Mouse (Mus musculus): Measurements from ENCODE around the gene Klhl5. TPM values are rescaled to one million over a fixed set of nuclear protein-coding genes. Genes with fewer than 3 reads are reported as not detected.

Klhl5 gene
- polyA plus RNA-seq, 1 experiment = 12.0 TPM

DNA sequence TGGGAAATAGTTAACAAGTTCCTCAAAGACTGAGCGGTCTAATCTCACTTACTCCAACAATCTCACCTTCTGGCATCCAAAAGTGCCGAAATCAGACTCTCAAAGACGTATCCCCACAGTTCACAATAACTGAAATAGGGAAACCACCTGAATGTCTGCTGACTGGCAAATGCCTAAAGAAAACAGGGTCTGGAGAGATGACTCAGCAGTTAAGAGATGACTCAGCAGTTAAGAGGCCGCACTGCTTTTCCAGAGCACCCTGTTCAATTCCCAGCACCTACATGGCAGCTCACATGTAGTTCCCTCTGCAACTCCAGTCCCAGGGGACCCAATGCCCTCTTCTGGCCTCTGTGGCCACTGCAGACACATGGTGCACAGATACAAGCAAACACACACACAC is 29.3 kb upstream of the Klhl5 start:
- Histone ChIP-seq H3K4me3 (ENCODE audit: low read depth, low read length) (no peak overlapping the region), H3K9me3 (replicated peaks; ENCODE audit: control insufficient read depth, insufficient read depth, low read length, poor library complexity, severe bottlenecking) (no peaks in the 10 kb centered on the region; the same call in 1 of the 2 replicates), H3K4me1 (ENCODE audit: control insufficient read depth, insufficient read depth, low read length) (no peaks in the 10 kb centered on the region), H3K9ac (ENCODE audit: low read depth, poor library complexity, severe bottlenecking) (no peak overlapping the region), H3K27me3 (ENCODE audit: control insufficient read depth, insufficient read depth, low read length, poor library complexity, severe bottlenecking) (no peaks in the 10 kb centered on the region), H3K36me3 (ENCODE audit: control insufficient read depth, insufficient read depth, low read length, poor library complexity, severe bottlenecking) (no peaks in the 10 kb centered on the region), H3K27ac (ENCODE audit: insufficient read depth, low read length) (peak overlapping the region; percentile 1; the same call in 1 of the 2 replicates)
- TF ChIP-seq EP300 (IDR thresholded peaks at IDR 0.05; ENCODE audit: insufficient read depth, low read depth, low read length) = no peak
- no peak for TF ChIP-seq CTCF (IDR thresholded peaks at IDR 0.05; ENCODE audit: low read depth, low read length)
- TF ChIP-seq POLR2A (IDR thresholded peaks at IDR 0.05; ENCODE audit: insufficient read depth, low read length) = no peak

DNA sequence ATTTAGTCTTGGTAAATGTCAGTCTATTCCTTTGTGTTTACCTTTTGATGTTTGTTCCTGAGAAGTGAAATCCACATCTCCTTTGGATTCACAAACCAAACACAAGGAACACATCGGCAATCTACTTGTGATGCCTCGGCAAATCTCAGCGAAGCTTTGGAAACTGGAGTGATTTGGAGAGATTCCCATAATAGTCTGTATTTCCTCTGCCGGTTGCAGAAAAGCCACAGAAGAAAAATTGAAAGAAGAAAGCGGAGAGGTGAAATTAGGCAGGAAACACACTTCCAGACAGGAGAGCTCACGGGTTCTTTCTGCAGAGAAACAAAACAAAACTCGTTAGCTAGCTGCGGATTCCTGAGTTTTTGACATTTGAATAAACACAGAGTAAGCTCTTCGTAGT is 27.5 kb upstream of the Klhl5 start:
- Histone ChIP-seq H3K4me1 (ENCODE audit: control insufficient read depth, insufficient read depth, low read length) (no peaks in the 10 kb centered on the region), H3K27ac (ENCODE audit: insufficient read depth, low read length) (no peak overlapping the region), H3K4me3 (ENCODE audit: low read depth, low read length) (no peak overlapping the region), H3K9ac (ENCODE audit: low read depth, poor library complexity, severe bottlenecking) (no peak overlapping the region), H3K27me3 (ENCODE audit: control insufficient read depth, insufficient read depth, low read length, poor library complexity, severe bottlenecking) (no peaks in the 10 kb centered on the region), H3K36me3 (ENCODE audit: control insufficient read depth, insufficient read depth, low read length, poor library complexity, severe bottlenecking) (no peaks in the 10 kb centered on the region), H3K9me3 (replicated peaks; ENCODE audit: control insufficient read depth, insufficient read depth, low read length, poor library complexity, severe bottlenecking) (no peaks in the 10 kb centered on the region; the same call in 1 of the 2 replicates)
- TF ChIP-seq POLR2A (IDR thresholded peaks at IDR 0.05; ENCODE audit: insufficient read depth, low read length) (no peak), CTCF (IDR thresholded peaks at IDR 0.05; ENCODE audit: low read depth, low read length) (no peak), EP300 (IDR thresholded peaks at IDR 0.05; ENCODE audit: insufficient read depth, low read depth, low read length) (no peak)

DNA sequence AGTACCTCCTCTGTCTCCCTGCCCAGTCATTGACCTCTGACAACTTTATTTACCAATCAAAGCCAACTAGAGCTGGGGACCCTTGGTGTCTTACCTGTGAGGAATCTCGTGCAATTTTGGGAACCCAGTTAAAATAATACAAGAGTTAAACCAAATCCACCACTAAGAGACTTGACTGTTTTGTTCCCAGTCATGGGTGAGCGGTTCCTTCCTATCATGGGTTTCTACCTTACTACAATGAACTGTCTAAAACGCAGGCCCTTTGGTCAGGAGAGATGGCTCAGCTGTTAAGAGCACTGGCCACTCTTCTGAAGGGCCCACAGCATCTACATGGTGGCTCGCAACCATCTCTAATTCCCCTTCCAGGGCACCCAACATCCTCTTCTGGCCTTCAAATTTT is 25.5 kb upstream of the Klhl5 start:
- Histone ChIP-seq H3K4me1 (ENCODE audit: control insufficient read depth, insufficient read depth, low read length) (no peaks in the 10 kb centered on the region), H3K4me3 (ENCODE audit: low read depth, low read length) (no peak overlapping the region), H3K27me3 (ENCODE audit: control insufficient read depth, insufficient read depth, low read length, poor library complexity, severe bottlenecking) (no peaks in the 10 kb centered on the region), H3K27ac (ENCODE audit: insufficient read depth, low read length) (no peak overlapping the region), H3K9me3 (replicated peaks; ENCODE audit: control insufficient read depth, insufficient read depth, low read length, poor library complexity, severe bottlenecking) (no peaks in the 10 kb centered on the region; the same call in 1 of the 2 replicates), H3K36me3 (ENCODE audit: control insufficient read depth, insufficient read depth, low read length, poor library complexity, severe bottlenecking) (no peaks in the 10 kb centered on the region), H3K9ac (ENCODE audit: low read depth, poor library complexity, severe bottlenecking) (no peak overlapping the region)
- TF ChIP-seq EP300 (IDR thresholded peaks at IDR 0.05; ENCODE audit: insufficient read depth, low read depth, low read length) = no peak
- TF ChIP-seq CTCF (IDR thresholded peaks at IDR 0.05; ENCODE audit: low read depth, low read length) = no peak
- no peak for TF ChIP-seq POLR2A (IDR thresholded peaks at IDR 0.05; ENCODE audit: insufficient read depth, low read length)

DNA sequence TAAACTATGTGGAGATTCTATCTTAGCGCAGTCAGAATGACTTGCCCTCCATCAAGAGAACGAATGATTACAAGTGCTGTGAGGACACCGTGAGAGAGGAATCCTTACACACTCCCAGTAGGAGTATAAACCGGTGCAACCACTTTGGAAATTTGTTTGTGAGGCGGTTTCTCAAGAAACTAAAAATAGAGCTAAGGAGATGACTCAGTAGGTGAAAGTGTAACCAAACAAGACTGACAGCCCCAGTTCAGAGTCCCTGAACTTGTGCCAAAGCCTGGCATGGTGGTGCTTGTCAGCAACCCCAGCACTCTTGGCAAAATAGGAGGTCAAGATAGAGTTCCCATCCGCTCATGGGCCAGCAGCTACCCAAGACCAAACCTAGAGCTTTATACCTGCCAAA is 20.8 kb upstream of the Klhl5 start:
- no peaks in the 10 kb centered on the region for H3K36me3 ChIP-seq (ENCODE audit: control insufficient read depth, insufficient read depth, low read length, poor library complexity, severe bottlenecking)
- no peak overlapping the region for H3K9ac ChIP-seq (ENCODE audit: low read depth, poor library complexity, severe bottlenecking)
- H3K27ac ChIP-seq (ENCODE audit: insufficient read depth, low read length) = no peak overlapping the region
- H3K4me3 ChIP-seq (ENCODE audit: low read depth, low read length) = no peak overlapping the region
- H3K9me3 ChIP-seq (replicated peaks; ENCODE audit: control insufficient read depth, insufficient read depth, low read length, poor library complexity, severe bottlenecking) = no peaks in the 10 kb centered on the region
- no peaks in the 10 kb centered on the region for H3K4me1 ChIP-seq (ENCODE audit: control insufficient read depth, insufficient read depth, low read length)
- TF ChIP-seq EP300 (IDR thresholded peaks at IDR 0.05; ENCODE audit: insufficient read depth, low read depth, low read length) = no peak
- TF ChIP-seq CTCF (IDR thresholded peaks at IDR 0.05; ENCODE audit: low read depth, low read length) = no peak
- no peak for TF ChIP-seq POLR2A (IDR thresholded peaks at IDR 0.05; ENCODE audit: insufficient read depth, low read length)
- H3K27me3 ChIP-seq (ENCODE audit: control insufficient read depth, insufficient read depth, low read length, poor library complexity, severe bottlenecking) = no peaks in the 10 kb centered on the region

DNA sequence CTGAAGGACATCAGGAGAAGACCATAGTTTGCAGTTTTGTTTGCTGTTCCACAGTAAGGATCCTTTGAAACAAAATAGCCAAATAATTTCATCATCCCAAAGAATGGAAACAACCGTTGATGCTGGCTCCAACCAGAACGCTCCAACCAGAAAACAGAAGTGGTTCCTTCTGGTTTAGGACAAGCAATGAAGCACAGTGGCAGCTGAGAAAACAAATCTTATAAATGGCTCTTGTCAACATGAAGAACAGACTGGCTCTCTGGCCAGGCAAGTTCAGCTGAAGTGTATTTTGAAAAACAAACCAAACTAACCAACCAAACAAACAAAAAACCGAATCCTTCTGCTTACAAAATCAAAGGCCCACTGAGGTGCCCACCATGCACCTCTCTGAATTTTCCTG is 17.6 kb upstream of the Klhl5 start:
- H3K4me1 ChIP-seq (ENCODE audit: control insufficient read depth, insufficient read depth, low read length) = no peaks in the 10 kb centered on the region
- no peak overlapping the region for H3K9ac ChIP-seq (ENCODE audit: low read depth, poor library complexity, severe bottlenecking)
- H3K27me3 ChIP-seq (ENCODE audit: control insufficient read depth, insufficient read depth, low read length, poor library complexity, severe bottlenecking) = no peaks in the 10 kb centered on the region
- no peaks in the 10 kb centered on the region for H3K36me3 ChIP-seq (ENCODE audit: control insufficient read depth, insufficient read depth, low read length, poor library complexity, severe bottlenecking)
- no peak overlapping the region for H3K4me3 ChIP-seq (ENCODE audit: low read depth, low read length)
- no peak overlapping the region for H3K27ac ChIP-seq (ENCODE audit: insufficient read depth, low read length)
- no peaks in the 10 kb centered on the region for H3K9me3 ChIP-seq (replicated peaks; ENCODE audit: control insufficient read depth, insufficient read depth, low read length, poor library complexity, severe bottlenecking)
- TF ChIP-seq CTCF (IDR thresholded peaks at IDR 0.05; ENCODE audit: low read depth, low read length) = no peak
- TF ChIP-seq POLR2A (IDR thresholded peaks at IDR 0.05; ENCODE audit: insufficient read depth, low read length) = no peak
- no peak for TF ChIP-seq EP300 (IDR thresholded peaks at IDR 0.05; ENCODE audit: insufficient read depth, low read depth, low read length)

DNA sequence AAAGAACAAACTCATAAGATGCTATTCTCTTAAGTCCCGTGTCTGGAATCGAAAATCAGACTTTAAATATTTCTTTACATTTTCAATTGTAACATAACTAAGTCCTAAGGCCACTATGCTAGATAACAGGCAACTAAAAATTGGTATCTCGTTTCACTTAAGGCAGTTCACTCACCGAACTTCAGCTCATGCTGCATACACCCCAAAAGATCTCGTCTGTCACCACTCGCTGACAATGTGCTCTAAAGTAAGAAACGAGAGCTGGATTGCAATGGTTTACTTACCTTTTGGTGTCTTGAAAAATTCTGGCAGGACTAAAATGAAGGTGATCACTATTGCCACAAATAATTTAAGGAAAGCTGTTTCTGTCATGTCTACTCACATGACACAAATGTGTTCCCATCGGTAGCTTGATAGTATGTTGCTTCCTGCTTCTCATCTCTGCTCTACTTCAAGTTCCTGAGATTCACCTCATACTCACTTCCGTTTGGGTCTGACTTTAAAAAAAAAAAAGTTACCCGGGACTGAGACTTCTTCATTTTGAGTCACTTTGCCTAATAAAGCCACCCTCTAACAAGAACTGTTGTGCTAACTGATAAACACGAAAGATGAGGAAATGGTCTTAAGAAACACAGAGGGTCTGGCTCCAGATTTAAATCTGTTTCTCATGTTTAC is 16.0 kb upstream of the Klhl5 start:
- Histone ChIP-seq H3K4me3 (ENCODE audit: low read depth, low read length) (no peak overlapping the region), H3K36me3 (ENCODE audit: control insufficient read depth, insufficient read depth, low read length, poor library complexity, severe bottlenecking) (no peaks in the 10 kb centered on the region), H3K9ac (ENCODE audit: low read depth, poor library complexity, severe bottlenecking) (no peak overlapping the region), H3K9me3 (replicated peaks; ENCODE audit: control insufficient read depth, insufficient read depth, low read length, poor library complexity, severe bottlenecking) (no peaks in the 10 kb centered on the region; the same call in 1 of the 2 replicates), H3K27ac (ENCODE audit: insufficient read depth, low read length) (no peak overlapping the region), H3K4me1 (ENCODE audit: control insufficient read depth, insufficient read depth, low read length) (no peaks in the 10 kb centered on the region), H3K27me3 (ENCODE audit: control insufficient read depth, insufficient read depth, low read length, poor library complexity, severe bottlenecking) (no peaks in the 10 kb centered on the region)
- TF ChIP-seq EP300 (IDR thresholded peaks at IDR 0.05; ENCODE audit: insufficient read depth, low read depth, low read length) (no peak), CTCF (IDR thresholded peaks at IDR 0.05; ENCODE audit: low read depth, low read length) (no peak), POLR2A (IDR thresholded peaks at IDR 0.05; ENCODE audit: insufficient read depth, low read length) (no peak)

Measured in ES-Bruce4 (cell line).